Mouse (Mus musculus): ENCODE data around the gene Col18a1.
"Not testable (repeated sequence)": the region's sequence is repeated elsewhere in the genome, so short reads cannot be mapped to it uniquely, and the experiment has no call there.

The Col18a1 gene

GRCm38 (mm10) chr10:77135274-77135829, 31.0 kb downstream of the Col18a1 start:
- no peak for DNase-seq (ENCODE audit: low spot score in 2 of 2)

GRCm38 (mm10) chr10:77134807-77135152, 31.6 kb downstream of the Col18a1 start:
- not testable (repeated sequence) for DNase-seq (ENCODE audit: low spot score in 2 of 2)

DNA sequence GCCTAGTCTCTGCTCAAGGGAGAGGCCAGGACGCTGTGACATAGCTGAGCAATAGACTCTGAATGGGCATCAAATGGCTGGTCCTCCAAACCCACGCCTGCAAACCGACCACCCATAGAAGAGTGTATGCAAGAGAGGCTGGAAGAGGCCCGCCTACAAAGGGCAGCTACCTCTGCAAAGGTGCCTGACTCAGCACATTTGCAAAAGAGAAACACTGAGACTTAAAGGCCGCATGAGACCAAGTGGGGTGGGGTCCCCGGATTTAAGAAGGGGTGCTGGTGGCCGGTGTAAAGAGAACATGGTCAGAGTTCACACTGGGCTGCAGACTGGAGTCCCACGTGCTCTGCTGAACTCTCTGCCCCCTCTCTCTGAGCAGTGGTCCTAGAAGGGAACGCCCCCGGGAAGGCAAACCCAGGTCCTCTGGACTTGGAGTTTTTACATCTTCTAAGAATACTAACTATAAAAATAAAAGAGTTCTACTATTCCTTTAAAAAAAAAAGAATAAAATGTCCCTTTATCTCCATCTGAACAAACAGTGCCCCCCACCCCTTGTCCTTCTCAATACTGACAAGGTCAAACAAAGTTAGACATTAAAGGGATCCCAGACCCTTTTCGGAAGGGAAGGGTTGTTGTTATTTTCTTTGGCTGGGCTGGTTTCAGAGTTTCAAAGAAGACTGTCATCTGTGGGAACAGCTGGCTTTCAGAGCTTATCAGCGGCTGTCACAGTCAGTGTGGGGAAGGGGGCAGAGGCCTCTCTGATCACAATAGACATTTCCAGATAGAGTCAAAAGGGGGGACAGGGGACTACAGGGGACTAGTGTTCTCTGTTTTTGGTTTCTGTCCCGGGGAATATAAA, 32.2 kb downstream of the Col18a1 start:
- DNase-seq (ENCODE audit: low spot score in 2 of 2) = peak in 1 of 2 experiments; percentile 14

GRCm38 (mm10) chr10:77132118-77132517, 34.2 kb downstream of the Col18a1 start:
- DNase-seq (ENCODE audit: low spot score in 2 of 2) = no peak

GRCm38 (mm10) chr10:77131536-77131935, 34.8 kb downstream of the Col18a1 start:
- DNase-seq (ENCODE audit: low spot score in 2 of 2) = no peak

GRCm38 (mm10) chr10:77130561-77131240, 35.6 kb downstream of the Col18a1 start:
- DNase-seq (ENCODE audit: low spot score in 2 of 2) = peak; percentile 66 to 67

GRCm38 (mm10) chr10:77129637-77130410, 36.5 kb downstream of the Col18a1 start:
- no peak for DNase-seq (ENCODE audit: low spot score in 2 of 2)

- DNase-seq (ENCODE audit: low spot score in 2 of 2) = no peak
These were observed 38.4 kb downstream of the Col18a1 start for GRCm38 (mm10) chr10:77127926-77128325.

GRCm38 (mm10) chr10:77126590-77126989, 39.8 kb downstream of the Col18a1 start:
- no peak for DNase-seq (ENCODE audit: low spot score in 2 of 2)

DNA sequence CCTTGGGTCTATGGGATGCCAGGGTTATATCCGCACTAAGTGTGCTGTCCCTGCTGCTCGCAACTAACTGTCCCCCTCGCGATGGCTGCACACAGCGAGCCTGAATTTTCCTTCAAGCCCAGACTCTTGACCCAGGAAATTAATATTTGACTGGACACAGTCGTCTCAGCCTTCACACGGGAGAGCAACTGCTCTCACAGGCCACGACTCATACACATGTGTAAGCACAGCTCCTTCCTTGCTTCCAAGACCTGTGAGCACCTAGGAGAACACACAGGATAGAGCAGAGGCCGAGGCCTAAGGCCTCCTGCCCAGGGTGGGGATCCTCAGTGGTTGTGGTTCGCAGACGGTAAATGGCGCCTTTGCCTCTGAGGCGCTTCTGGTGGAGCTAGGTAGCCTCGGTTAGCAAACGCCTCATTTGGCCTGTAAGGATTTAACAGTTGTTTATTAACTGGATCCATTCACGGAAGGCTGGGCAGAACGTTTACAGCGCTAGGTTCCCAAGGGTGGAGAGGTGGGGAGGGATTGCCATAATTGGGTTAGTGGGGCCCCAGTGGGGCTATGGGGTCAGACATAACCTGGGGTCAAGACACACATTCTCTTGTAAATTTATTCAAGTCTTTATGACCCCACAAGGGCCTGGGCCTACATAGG, 41.1 kb downstream of the Col18a1 start:
- DNase-seq (ENCODE audit: low spot score in 2 of 2) = no peak

- no peak for DNase-seq (ENCODE audit: low spot score in 2 of 2)
These were observed 42.4 kb downstream of the Col18a1 start for GRCm38 (mm10) chr10:77123953-77124352.

GRCm38 (mm10) chr10:77121287-77122022, 44.9 kb downstream of the Col18a1 start:
- no peak for DNase-seq (ENCODE audit: low spot score in 2 of 2)

GRCm38 (mm10) chr10:77120501-77120900, 45.8 kb downstream of the Col18a1 start:
- no peak for DNase-seq (ENCODE audit: low spot score in 2 of 2)

- DNase-seq (ENCODE audit: low spot score in 2 of 2) = no peak
These were observed 46.9 kb downstream of the Col18a1 start for GRCm38 (mm10) chr10:77119437-77119836.

- no peak for DNase-seq (ENCODE audit: low spot score in 2 of 2)
These were observed 48.0 kb downstream of the Col18a1 start for GRCm38 (mm10) chr10:77118361-77118760.

GRCm38 (mm10) chr10:77116537-77117455, 49.6 kb downstream of the Col18a1 start:
- DNase-seq (ENCODE audit: low spot score in 2 of 2) = no peak

GRCm38 (mm10) chr10:77113489-77114240, 52.7 kb downstream of the Col18a1 start:
- no peak for DNase-seq (ENCODE audit: low spot score in 2 of 2)

DNA sequence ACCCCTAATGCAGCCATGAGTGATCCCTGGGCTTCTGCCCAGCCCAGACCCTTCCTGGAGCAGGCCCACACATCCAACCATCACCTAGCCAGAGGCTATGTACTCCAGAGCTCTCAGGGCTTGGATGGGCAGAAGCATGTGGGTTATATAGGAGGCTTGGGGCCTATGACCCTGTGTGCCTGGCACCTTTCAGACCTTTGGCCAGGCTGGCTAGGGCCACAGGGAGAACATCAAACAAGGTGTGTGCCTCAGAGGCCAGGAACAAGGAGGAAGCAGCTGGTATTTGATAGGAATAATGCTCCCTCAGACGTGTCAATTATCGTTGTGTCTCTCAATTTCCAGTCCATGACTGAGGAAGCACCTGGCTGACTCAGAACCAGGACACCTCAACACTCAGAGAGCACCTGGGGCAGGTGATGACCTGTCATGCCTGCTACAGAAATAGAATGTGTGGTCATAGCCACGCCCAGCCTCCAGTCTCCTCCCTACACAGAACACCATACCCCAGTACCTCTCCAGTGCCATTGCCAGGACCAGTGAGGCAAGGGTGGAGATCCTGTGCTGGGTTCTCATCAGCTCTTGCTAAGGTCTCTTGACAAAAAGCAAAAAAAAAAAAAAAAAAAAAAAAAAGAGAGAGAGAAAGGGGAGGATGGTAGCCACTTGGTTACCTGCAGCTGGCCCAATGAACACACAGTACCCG, 54.6 kb downstream of the Col18a1 start:
- no peak for DNase-seq (ENCODE audit: low spot score in 2 of 2)

Measured in spleen, postnatal 36 days (tissue).